Mouse (Mus musculus) limb, embryonic 13.5 days (tissue): ENCODE measurements at regions not wholly inside any gene's neighbourhood (a gene's known extent, or its start where the extent isn't known, plus 50 kb on each side); places are given as distances from the start of the nearest gene placed in this dataset.

Experiments
- ATAC-seq: fragments of 200-750 bp; cut with Nextera tagmentation; 2 replicates; pipeline ENCODE4 v1.8.0; 2017; ENCODE audit warnings: low read depth, moderate number of reproducible peaks, moderate TSS enrichment; ENCODE audit not compliant: low FRiP score
- H3K27ac ChIP-seq: fragments of 300-500 bp; sonication (generic); 2 replicates; pipeline ENCODE4 v1.5.1; 2015; ENCODE audit warnings: inconsistent platforms, mild to moderate bottlenecking, moderate library complexity
- H3K27me3 ChIP-seq: fragments of 300-500 bp; sonication (generic); 2 replicates; pipeline ENCODE4 v1.6.1; 2015; ENCODE audit warnings: mild to moderate bottlenecking, inconsistent platforms
- H3K36me3 ChIP-seq: fragments of 300-500 bp; sonication (generic); 2 replicates; pipeline ENCODE4 v1.6.1; 2015; ENCODE audit warnings: inconsistent platforms, mild to moderate bottlenecking, moderate library complexity
- H3K4me1 ChIP-seq: fragments of 300-500 bp; sonication (generic); 2 replicates; pipeline ENCODE4 v1.6.1; 2015; ENCODE audit warnings: inconsistent platforms
- H3K4me2 ChIP-seq: fragments of 300-500 bp; sonication (generic); replicated peaks from 2 replicates; pipeline ENCODE4 v1.6.1; 2015; ENCODE audit warnings: inconsistent platforms, mild to moderate bottlenecking, moderate library complexity
- H3K4me3 ChIP-seq: fragments of 300-500 bp; sonication (generic); 2 replicates; pipeline ENCODE4 v1.5.1; 2015; ENCODE audit warnings: moderate library complexity, mild to moderate bottlenecking, inconsistent platforms
- H3K9ac ChIP-seq: fragments of 300-500 bp; sonication (generic); 2 replicates; pipeline ENCODE4 v1.6.1; 2015; ENCODE audit warnings: mild to moderate bottlenecking, inconsistent platforms
- H3K9me3 ChIP-seq: fragments of 300-500 bp; sonication (generic); 2 replicates; pipeline ENCODE4 v1.6.1; 2016; ENCODE audit warnings: inconsistent platforms
- WGBS: fragments of 180-500 bp; shearing (Covaris S2); methylation state at CpG from one replicate; pipeline ENCODE4 v1.1.7; 2015; 5-methylcytosine and 5-hydroxymethylcytosine counted together

- Histone ChIP-seq H3K36me3 (no peaks in the 10 kb centered on the region), H3K4me2 (no peak overlapping the region), H3K4me1 (no peaks in the 10 kb centered on the region), H3K27me3 (no peaks in the 10 kb centered on the region), H3K9ac (no peak overlapping the region), H3K4me3 (no peak overlapping the region), H3K9me3 (no peaks in the 10 kb centered on the region), H3K27ac (no peak overlapping the region)
- ATAC-seq = no peak
- WGBS = 79% methylated on average over 5 of the region's 5 CpGs
These were observed 704.1 kb upstream of the Marcks start for GRCm38 (mm10) chr10:37842820-37843219.

GRCm38 (mm10) chr10:37841842-37842241, 703.1 kb upstream of the Marcks start:
- no peaks in the 10 kb centered on the region for H3K36me3 ChIP-seq
- no peak overlapping the region for H3K4me3 ChIP-seq
- H3K9me3 ChIP-seq = no peaks in the 10 kb centered on the region
- H3K9ac ChIP-seq = no peak overlapping the region
- no peak overlapping the region for H3K27ac ChIP-seq
- no peaks in the 10 kb centered on the region for H3K4me1 ChIP-seq
- H3K27me3 ChIP-seq = no peaks in the 10 kb centered on the region
- no peak for ATAC-seq
- no peak overlapping the region for H3K4me2 ChIP-seq
- 68% methylated on average over 2 of the region's 2 CpGs for WGBS

- no peak overlapping the region for H3K4me2 ChIP-seq
- no peak overlapping the region for H3K9ac ChIP-seq
- H3K4me1 ChIP-seq = no peaks in the 10 kb centered on the region
- H3K36me3 ChIP-seq = no peaks in the 10 kb centered on the region
- H3K27ac ChIP-seq = no peak overlapping the region
- no peak for ATAC-seq
- 66% methylated on average over 2 of the region's 2 CpGs for WGBS
- no peaks in the 10 kb centered on the region for H3K27me3 ChIP-seq
- H3K9me3 ChIP-seq = no peaks in the 10 kb centered on the region
- H3K4me3 ChIP-seq = no peak overlapping the region
These were observed 699.0 kb upstream of the Marcks start for GRCm38 (mm10) chr10:37837721-37838120.

GRCm38 (mm10) chr10:37813026-37813425, 674.3 kb upstream of the Marcks start:
- no peak overlapping the region for H3K4me2 ChIP-seq
- H3K27ac ChIP-seq = no peak overlapping the region
- H3K9ac ChIP-seq = no peak overlapping the region
- H3K9me3 ChIP-seq = no peaks in the 10 kb centered on the region
- H3K4me1 ChIP-seq = no peaks in the 10 kb centered on the region
- H3K36me3 ChIP-seq = no peaks in the 10 kb centered on the region
- 74% methylated on average over 2 of the region's 2 CpGs for WGBS
- ATAC-seq = no peak
- H3K27me3 ChIP-seq = no peaks in the 10 kb centered on the region
- H3K4me3 ChIP-seq = no peak overlapping the region

- ATAC-seq = peak; percentile 40; the same call in 1 of the 2 replicates
- Histone ChIP-seq H3K4me3 (no peak overlapping the region), H3K9me3 (no peaks in the 10 kb centered on the region), H3K27me3 (no peaks in the 10 kb centered on the region), H3K9ac (no peak overlapping the region), H3K36me3 (no peaks in the 10 kb centered on the region), H3K4me2 (no peak overlapping the region), H3K4me1 (no peaks in the 10 kb centered on the region), H3K27ac (no peak overlapping the region)
- 56% methylated on average over 3 of the region's 3 CpGs for WGBS
These were observed 673.7 kb upstream of the Marcks start for GRCm38 (mm10) chr10:37812405-37812851.

GRCm38 (mm10) chr10:37811789-37812188, 673.1 kb upstream of the Marcks start:
- no peak overlapping the region for H3K4me2 ChIP-seq
- WGBS = 86% methylated on average over 5 of the region's 5 CpGs

GRCm38 (mm10) chr10:37803225-37803805, 664.6 kb upstream of the Marcks start:
- H3K27me3 ChIP-seq = no peaks in the 10 kb centered on the region

More at GRCm38 (mm10) chr10:37811789-37812188, 673.1 kb upstream of the Marcks start:
- Histone ChIP-seq H3K9ac (no peak overlapping the region), H3K4me3 (no peak overlapping the region), H3K4me1 (no peaks in the 10 kb centered on the region), H3K9me3 (no peaks in the 10 kb centered on the region), H3K27ac (no peak overlapping the region), H3K36me3 (no peaks in the 10 kb centered on the region), H3K27me3 (no peaks in the 10 kb centered on the region)
- no peak for ATAC-seq

GRCm38 (mm10) chr10:37799397-37799796, 660.7 kb upstream of the Marcks start:
- WGBS = 86% methylated on average over 2 of the region's 2 CpGs
- ATAC-seq = no peak
- H3K36me3 ChIP-seq = no peaks in the 10 kb centered on the region
- H3K9me3 ChIP-seq = no peaks in the 10 kb centered on the region
- no peak overlapping the region for H3K27ac ChIP-seq
- H3K4me3 ChIP-seq = no peak overlapping the region
- H3K9ac ChIP-seq = no peak overlapping the region
- no peaks in the 10 kb centered on the region for H3K27me3 ChIP-seq
- H3K4me1 ChIP-seq = no peaks in the 10 kb centered on the region
- no peak overlapping the region for H3K4me2 ChIP-seq

More at GRCm38 (mm10) chr10:37803225-37803805, 664.6 kb upstream of the Marcks start:
- H3K9ac ChIP-seq = no peak overlapping the region
- H3K9me3 ChIP-seq = no peaks in the 10 kb centered on the region
- H3K27ac ChIP-seq = no peak overlapping the region
- WGBS = 85% methylated on average over 4 of the region's 4 CpGs
- no peak overlapping the region for H3K4me2 ChIP-seq
- no peaks in the 10 kb centered on the region for H3K4me1 ChIP-seq
- no peaks in the 10 kb centered on the region for H3K36me3 ChIP-seq
- ATAC-seq = no peak
- no peak overlapping the region for H3K4me3 ChIP-seq

GRCm38 (mm10) chr10:37798285-37798684, 659.6 kb upstream of the Marcks start:
- no peaks in the 10 kb centered on the region for H3K9me3 ChIP-seq
- no peak overlapping the region for H3K4me2 ChIP-seq
- no peak overlapping the region for H3K4me3 ChIP-seq
- no peak overlapping the region for H3K9ac ChIP-seq
- ATAC-seq = peak; percentile 89
- no peaks in the 10 kb centered on the region for H3K27me3 ChIP-seq
- H3K4me1 ChIP-seq = no peaks in the 10 kb centered on the region
- H3K36me3 ChIP-seq = no peaks in the 10 kb centered on the region
- H3K27ac ChIP-seq = no peak overlapping the region

GRCm38 (mm10) chr10:37797701-37798100, 659.0 kb upstream of the Marcks start:
- ATAC-seq = no peak
- H3K4me3 ChIP-seq = no peak overlapping the region
- H3K36me3 ChIP-seq = no peaks in the 10 kb centered on the region
- no peaks in the 10 kb centered on the region for H3K4me1 ChIP-seq
- no peaks in the 10 kb centered on the region for H3K9me3 ChIP-seq
- H3K27ac ChIP-seq = peak overlapping the region; percentile 28; the same call in 1 of the 2 replicates
- no peaks in the 10 kb centered on the region for H3K27me3 ChIP-seq
- 33% methylated on average over 5 of the region's 5 CpGs for WGBS
- H3K9ac ChIP-seq = no peak overlapping the region
- H3K4me2 ChIP-seq = no peak overlapping the region

- H3K27me3 ChIP-seq = no peaks in the 10 kb centered on the region
- ATAC-seq = no peak
- H3K9ac ChIP-seq = no peak overlapping the region
- H3K4me2 ChIP-seq = no peak overlapping the region
- no peaks in the 10 kb centered on the region for H3K4me1 ChIP-seq
- no peaks in the 10 kb centered on the region for H3K36me3 ChIP-seq
- no peak overlapping the region for H3K4me3 ChIP-seq
- H3K9me3 ChIP-seq = no peaks in the 10 kb centered on the region
- no peak overlapping the region for H3K27ac ChIP-seq
- WGBS = 79% methylated on average over 3 of the region's 3 CpGs
These were observed 654.2 kb upstream of the Marcks start for GRCm38 (mm10) chr10:37792878-37793277.

- H3K9ac ChIP-seq = no peak overlapping the region
- ATAC-seq = no peak
- H3K4me1 ChIP-seq = no peaks in the 10 kb centered on the region
- H3K4me3 ChIP-seq = no peak overlapping the region
- no peak overlapping the region for H3K4me2 ChIP-seq
- no peaks in the 10 kb centered on the region for H3K27me3 ChIP-seq
- no peak overlapping the region for H3K27ac ChIP-seq
- 85% methylated on average over 5 of the region's 5 CpGs for WGBS
- H3K36me3 ChIP-seq = no peaks in the 10 kb centered on the region
- H3K9me3 ChIP-seq = no peaks in the 10 kb centered on the region
These were observed 649.3 kb upstream of the Marcks start for GRCm38 (mm10) chr10:37788049-37788448.
